Mouse (Mus musculus) myocyte (in vitro differentiated cells): ENCODE results near the gene Prim1. TPM values are rescaled to one million over a fixed set of nuclear protein-coding genes. Genes with fewer than 3 reads are reported as not detected.

Experiments
- H3K27me3 ChIP-seq: one replicate; pipeline ENCODE4 v1.6.1; 2011; ENCODE audit not compliant: control insufficient read depth, insufficient read depth, insufficient read length
- H3K36me3 ChIP-seq: one replicate; pipeline ENCODE4 v1.6.1; 2011; ENCODE audit not compliant: control insufficient read depth, insufficient read depth
- H3K4me2 ChIP-seq: one replicate; pipeline ENCODE4 v1.6.1; 2011; ENCODE audit warnings: low read depth, control low read depth
- H3K4me3 ChIP-seq: one replicate; pipeline ENCODE4 v1.5.1; 2011; ENCODE audit warnings: mild to moderate bottlenecking, control low read depth, moderate library complexity
- H3K79me2 ChIP-seq: one replicate; pipeline ENCODE4 v1.6.1; 2011; ENCODE audit not compliant: control insufficient read depth, insufficient read depth
- H3ac ChIP-seq: one replicate; pipeline ENCODE4 v1.6.1; 2011; ENCODE audit not compliant: control insufficient read depth, insufficient read length
- CEBPB ChIP-seq: IDR thresholded peaks from 2 replicates; pipeline ENCODE4 v1.6.1; 2011; ENCODE audit warnings: mild to moderate bottlenecking, moderate library complexity; ENCODE audit not compliant: poor library complexity, insufficient read depth, severe bottlenecking
- E2F4 ChIP-seq: IDR thresholded peaks from one replicate; pipeline ENCODE4 v1.6.1; 2011; ENCODE audit warnings: mild to moderate bottlenecking, control low read depth, moderate library complexity; ENCODE audit not compliant: insufficient read depth
- MAX ChIP-seq: IDR thresholded peaks from one replicate; pipeline ENCODE4 v1.6.1; 2011; ENCODE audit warnings: low read depth, mild to moderate bottlenecking, control low read depth
- MYOD1 ChIP-seq, 3 experiments: IDR thresholded peaks; one replicate each; pipeline ENCODE4 v1.6.1; 2011; ENCODE audit warnings: control low read depth in 2 of 3, low read depth in 2 of 3, mild to moderate bottlenecking in 2 of 3, moderate library complexity in 1 of 3; ENCODE audit not compliant: insufficient read length in 2 of 3, control insufficient read depth in 1 of 3
- MYOG ChIP-seq, 3 experiments: IDR thresholded peaks; one replicate each; pipeline ENCODE4 v1.6.1; 2011; ENCODE audit warnings: control low read depth in 2 of 3, low read depth in 2 of 3, mild to moderate bottlenecking in 2 of 3; ENCODE audit not compliant: insufficient read length in 2 of 3, control insufficient read depth in 1 of 3, insufficient read depth in 1 of 3
- POLR2A ChIP-seq: IDR thresholded peaks from one replicate; pipeline ENCODE4 v1.6.1; 2011; ENCODE audit warnings: low read depth, mild to moderate bottlenecking, control low read depth, moderate library complexity; ENCODE audit not compliant: insufficient read length
- POLR2AphosphoS2 ChIP-seq: IDR thresholded peaks from one replicate; pipeline ENCODE4 v1.6.1; 2011; ENCODE audit warnings: low read depth, control low read depth; ENCODE audit not compliant: insufficient read length
- REST ChIP-seq: IDR thresholded peaks from one replicate; pipeline ENCODE4 v1.6.1; 2011; ENCODE audit warnings: mild to moderate bottlenecking, control low read depth, moderate library complexity; ENCODE audit not compliant: insufficient read depth, insufficient read length
- SRF ChIP-seq: IDR thresholded peaks from one replicate; pipeline ENCODE4 v1.6.1; 2011; ENCODE audit warnings: low read depth; ENCODE audit not compliant: control insufficient read depth, insufficient read length
- TCF12 ChIP-seq: IDR thresholded peaks from one replicate; pipeline ENCODE4 v1.6.1; 2011; ENCODE audit warnings: mild to moderate bottlenecking, control low read depth; ENCODE audit not compliant: poor library complexity, insufficient read depth, severe bottlenecking
- TCF3 ChIP-seq: IDR thresholded peaks from one replicate; pipeline ENCODE4 v1.6.1; 2011; ENCODE audit warnings: low read depth, control low read depth; ENCODE audit not compliant: insufficient read length
- USF1 ChIP-seq: IDR thresholded peaks from one replicate; pipeline ENCODE4 v1.6.1; 2011; ENCODE audit warnings: low read depth, mild to moderate bottlenecking, control low read depth, moderate library complexity
- polyA plus RNA-seq: library from polyadenylated mRNA; unstranded; fragments of >200 nt; fragmentation: generic; extraction: Trizol; gene quantifications from one replicate; pipeline ENCODE4 v1.2.1, GENCODE M21; 2012; ENCODE audit warnings: missing spikeins

The Prim1 gene
- polyA plus RNA-seq, 1 experiment: 9.1 TPM

GRCm38 (mm10) chr10:128030860-128031259, 15.9 kb downstream of the Prim1 start:
- H3K79me2 ChIP-seq: peaks cover 4% of the 10 kb centered on the region
- H3K36me3 ChIP-seq: peaks cover 3% of the 10 kb centered on the region
- H3K27me3 ChIP-seq: no peaks in the 10 kb centered on the region
- H3K4me2 ChIP-seq: no peak overlapping the region
- H3K4me3 ChIP-seq: no peak overlapping the region
- TF ChIP-seq TCF12: no peak
- no peak overlapping the region for H3ac ChIP-seq

GRCm38 (mm10) chr10:128036746-128037425, 21.9 kb downstream of the Prim1 start:
- Histone ChIP-seq H3K36me3 (peaks cover 16% of the 10 kb centered on the region), H3K79me2 (peaks cover 65% of the 10 kb centered on the region), H3K27me3 (no peaks in the 10 kb centered on the region), H3K4me3 (peak overlapping the region; percentile 97), H3ac (peak overlapping the region; percentile 91), H3K4me2 (peak overlapping the region; percentile 97)
- TF ChIP-seq MAX: no peak
- no peak for TF ChIP-seq CEBPB
- no peak for TF ChIP-seq REST
- TF ChIP-seq USF1: no peak
- TF ChIP-seq E2F4: no peak
- TF ChIP-seq TCF12: no peak
- no peak for TF ChIP-seq SRF
- no peak for TF ChIP-seq MYOG (IDR thresholded peaks at IDR 0.05; ENCODE audit: control insufficient read depth in 1 of 3, insufficient read depth in 1 of 3, insufficient read length in 2 of 3, low read depth in 2 of 3)
- TF ChIP-seq POLR2A: no peak
- TF ChIP-seq POLR2AphosphoS2: no peak
- TF ChIP-seq TCF3: no peak
- TF ChIP-seq MYOD1 (IDR thresholded peaks at IDR 0.05; ENCODE audit: control insufficient read depth in 1 of 3, insufficient read length in 2 of 3, low read depth in 2 of 3): no peak

GRCm38 (mm10) chr10:128037921-128038320, 23.0 kb downstream of the Prim1 start:
- Histone ChIP-seq H3K4me2 (peak overlapping the region; percentile 97), H3K36me3 (peaks cover 16% of the 10 kb centered on the region)
- TF ChIP-seq MYOG (IDR thresholded peaks at IDR 0.05; ENCODE audit: control insufficient read depth in 1 of 3, insufficient read depth in 1 of 3, insufficient read length in 2 of 3, low read depth in 2 of 3): no peak
- TF ChIP-seq TCF3: no peak
- TF ChIP-seq SRF: no peak

GRCm38 (mm10) chr10:128039167-128039566, 24.2 kb downstream of the Prim1 start:
- peaks cover 87% of the 10 kb centered on the region for H3K79me2 ChIP-seq
- no peaks in the 10 kb centered on the region for H3K27me3 ChIP-seq
- peak overlapping the region; percentile 97 for H3K4me3 ChIP-seq
- H3ac ChIP-seq: no peak overlapping the region
- H3K4me2 ChIP-seq: peak overlapping the region; percentile 97
- TF ChIP-seq POLR2A: no peak
- TF ChIP-seq REST: no peak
- no peak for TF ChIP-seq MAX
- peak; percentile 35 for TF ChIP-seq POLR2AphosphoS2
- no peak for TF ChIP-seq TCF3
- peak in 1 of 3 experiments; percentile 77 for TF ChIP-seq MYOG (IDR thresholded peaks at IDR 0.05; ENCODE audit: control insufficient read depth in 1 of 3, insufficient read depth in 1 of 3, insufficient read length in 2 of 3, low read depth in 2 of 3)
- TF ChIP-seq E2F4: no peak
- TF ChIP-seq TCF12: no peak
- TF ChIP-seq USF1: no peak
- peak in 1 of 3 experiments; percentile 69 for TF ChIP-seq MYOD1 (IDR thresholded peaks at IDR 0.05; ENCODE audit: control insufficient read depth in 1 of 3, insufficient read length in 2 of 3, low read depth in 2 of 3)
- no peak for TF ChIP-seq CEBPB
- TF ChIP-seq SRF: no peak
- peaks cover 20% of the 10 kb centered on the region for H3K36me3 ChIP-seq

More at GRCm38 (mm10) chr10:128037921-128038320, 23.0 kb downstream of the Prim1 start:
- Histone ChIP-seq H3K79me2 (peaks cover 75% of the 10 kb centered on the region), H3K4me3 (peak overlapping the region; percentile 97), H3K27me3 (no peaks in the 10 kb centered on the region), H3ac (no peak overlapping the region)

- Histone ChIP-seq H3K27me3 (no peaks in the 10 kb centered on the region), H3K4me3 (no peak overlapping the region), H3K36me3 (peaks cover 27% of the 10 kb centered on the region), H3K79me2 (peaks cover 94% of the 10 kb centered on the region), H3ac (no peak overlapping the region), H3K4me2 (peak overlapping the region; percentile 97)
- TF ChIP-seq USF1 (no peak), POLR2A (no peak), E2F4 (no peak), CEBPB (no peak), POLR2AphosphoS2 (no peak), MYOG (IDR thresholded peaks at IDR 0.05; ENCODE audit: control insufficient read depth in 1 of 3, insufficient read depth in 1 of 3, insufficient read length in 2 of 3, low read depth in 2 of 3) (no peak), SRF (no peak), MAX (no peak), TCF12 (no peak), REST (no peak)
Measured at GRCm38 (mm10) chr10:128039858-128040257, 24.9 kb downstream of the Prim1 start.
